10 mouse cellular contexts compared by ENCODE assay signal in the genomic region with DNA sequence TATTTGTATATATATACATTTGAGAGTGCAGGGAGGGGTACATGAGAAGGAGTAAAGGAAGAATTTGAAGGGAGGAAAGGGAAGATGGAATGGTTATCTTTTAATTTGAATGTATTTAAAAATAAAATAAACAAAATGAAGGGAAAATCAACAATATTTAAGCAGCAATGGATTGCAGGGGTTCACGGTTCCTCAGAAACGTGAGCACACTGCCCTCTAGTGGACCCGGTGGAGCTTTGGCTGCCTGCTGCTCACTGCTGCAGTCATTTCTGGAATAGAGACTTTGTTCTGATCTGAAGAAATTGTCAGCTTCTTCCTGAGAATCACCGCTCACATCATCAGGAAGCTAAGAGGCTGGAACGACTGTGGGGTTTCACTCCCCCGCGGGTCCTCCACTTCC. TPM values are rescaled to one million over a fixed set of nuclear protein-coding genes. Genes with fewer than 3 reads are reported as not detected.
DNase-seq lines count a peak whose midpoint lies in the region; ATAC-seq and TF ChIP-seq lines count a peak whose summit lies in the region.
"Had no signal": no experiment of that assay in that cellular context is flagged by ENCODE, and none has a peak within 500 bp of the region (broad histone marks: within the 10 kb centered on the region; RNA-seq: fewer than 3 reads in every experiment).

No protein-coding gene starts in this region.

- POLR2A ChIA-PET in Patski (lab: Charles Lee) = no interaction called here

- no peaks in the 10 kb centered on the region for H3K79me2 ChIP-seq in C2C12 (ENCODE audit: control insufficient read depth, insufficient read depth)

- H3K4me1 ChIP-seq in intestine, postnatal 0 days (replicated peaks; ENCODE audit: control insufficient read depth, insufficient read depth, low read length) = 0 out of 2 replicates have a peak, but pooled peaks cover under 1% of the 10 kb centered on the region
- peaks cover 1% of the 10 kb centered on the region for H3K4me1 ChIP-seq in intestine, embryonic 16.5 days (ENCODE audit: control insufficient read depth, insufficient read depth, low read length)
- H3K4me1 ChIP-seq in embryonic fibroblast, embryonic 13.5 days (ENCODE audit: control insufficient read depth, insufficient read depth, low read length) = no peaks in the 10 kb centered on the region
- H3K4me1 ChIP-seq in heart, embryonic 12.5 days (replicated peaks) = no peaks in the 10 kb centered on the region
- H3K4me1 ChIP-seq: embryonic facial prominence, embryonic 13.5 days; liver, embryonic 15.5 days had no signal

- no peak for DNase-seq in Patski (ENCODE audit: low read depth, low spot score)
- peak; percentile 45 for DNase-seq in mesoderm, embryonic 11.5 days (ENCODE audit: low read depth, low spot score)

- CTCF ChIA-PET in Patski (lab: Charles Lee) = interaction anchor here (0.7 to 2.1 kb wide), 8 partner anchors 8 to 51 kb away, joined by 3 to 18 read pairs (median 4); no protein-coding TSS in a partner anchor

- no peak overlapping the region for H3K27ac ChIP-seq in intestine, postnatal 0 days (ENCODE audit: low read depth, low read length)
- no peak overlapping the region for H3K27ac ChIP-seq in intestine, embryonic 16.5 days (ENCODE audit: low read length)
- no peak overlapping the region for H3K27ac ChIP-seq in embryonic fibroblast, embryonic 13.5 days (ENCODE audit: insufficient read depth, low read length)
- H3K27ac ChIP-seq in heart, embryonic 12.5 days (ENCODE audit: poor library complexity, severe bottlenecking) = no peak overlapping the region
- H3K27ac ChIP-seq: embryonic facial prominence, embryonic 13.5 days; liver, embryonic 15.5 days had no signal

- no peaks in the 10 kb centered on the region for H3K9me3 ChIP-seq in intestine, postnatal 0 days (ENCODE audit: control insufficient read depth)
- no peaks in the 10 kb centered on the region for H3K9me3 ChIP-seq in intestine, embryonic 16.5 days (ENCODE audit: control insufficient read depth, low read length)
- H3K9me3 ChIP-seq in heart, embryonic 12.5 days (replicated peaks) = no peaks in the 10 kb centered on the region
- H3K9me3 ChIP-seq: embryonic facial prominence, embryonic 13.5 days; liver, embryonic 15.5 days had no signal

- in situ Hi-C loops in Patski (cut with MboI; ENCODE audit: low pct_unique_long_range_greater_than_20kb) = no loop called here

- no peak overlapping the region for H3ac ChIP-seq in C2C12 (ENCODE audit: control insufficient read depth, insufficient read length, low read depth)

- TF ChIP-seq CTCF in intestine, postnatal 0 days (IDR thresholded peaks at IDR 0.05; ENCODE audit: low read depth) = peak; percentile 70
- TF ChIP-seq CTCF in C2C12 (IDR thresholded peaks at IDR 0.05; ENCODE audit: control insufficient read depth, insufficient read depth, insufficient read length) = peak; percentile 58
- TF ChIP-seq CTCF in Patski (IDR thresholded peaks at IDR 0.05) = peak; percentile 78
- peak; percentile 83 for TF ChIP-seq CTCF in embryonic fibroblast, embryonic 13.5 days (IDR thresholded peaks at IDR 0.05; ENCODE audit: borderline replicate concordance, insufficient read depth, low read length)

- no peak for TF ChIP-seq POLR2A in embryonic fibroblast, embryonic 13.5 days (IDR thresholded peaks at IDR 0.05; ENCODE audit: low read depth, low read length)

- WGBS in intestine, postnatal 0 days = 28% methylated on average over 5 of the region's 7 CpGs
- 30% methylated on average over 6 of the region's 7 CpGs for WGBS in intestine, embryonic 16.5 days
- WGBS in heart, embryonic 12.5 days = 24% methylated on average over 7 of the region's 7 CpGs

- no peaks in the 10 kb centered on the region for H3K79me3 ChIP-seq in C2C12 (ENCODE audit: low read depth)

- H3K27me3 ChIP-seq in intestine, postnatal 0 days (replicated peaks; ENCODE audit: control insufficient read depth, insufficient read depth, low read length) = no peaks in the 10 kb centered on the region
- H3K27me3 ChIP-seq in intestine, embryonic 16.5 days (replicated peaks; ENCODE audit: control insufficient read depth, insufficient read depth, low read length) = no peaks in the 10 kb centered on the region
- H3K27me3 ChIP-seq in C2C12 (ENCODE audit: control insufficient read depth, insufficient read depth, insufficient read length) (no peaks in the 10 kb centered on the region), Patski (no peaks in the 10 kb centered on the region)
- no peaks in the 10 kb centered on the region for H3K27me3 ChIP-seq in heart, embryonic 12.5 days (replicated peaks)
- H3K27me3 ChIP-seq: embryonic facial prominence, embryonic 13.5 days; liver, embryonic 15.5 days had no signal

- H3K4me3 ChIP-seq in intestine, postnatal 0 days (ENCODE audit: low read depth, low read length) = no peak overlapping the region
- H3K4me3 ChIP-seq in intestine, embryonic 16.5 days (ENCODE audit: low read length) = no peak overlapping the region
- H3K4me3 ChIP-seq in C2C12 (ENCODE audit: insufficient read depth, poor library complexity, severe bottlenecking) = no peak overlapping the region
- H3K4me3 ChIP-seq in embryonic fibroblast, embryonic 13.5 days (ENCODE audit: insufficient read depth, low read length) = no peak overlapping the region
- H3K4me3 ChIP-seq in heart, embryonic 12.5 days = no peak overlapping the region
- H3K4me3 ChIP-seq: embryonic facial prominence, embryonic 13.5 days; liver, embryonic 15.5 days had no signal

- H3K4me2 ChIP-seq in intestine, postnatal 0 days (replicated peaks; ENCODE audit: low read depth) = no peak overlapping the region
- H3K4me2 ChIP-seq in intestine, embryonic 16.5 days (ENCODE audit: low read depth, low read length) = no peak overlapping the region
- H3K4me2 ChIP-seq in heart, embryonic 12.5 days = no peak overlapping the region
- H3K4me2 ChIP-seq: embryonic facial prominence, embryonic 13.5 days; liver, embryonic 15.5 days had no signal

- no peaks in the 10 kb centered on the region for H3K36me3 ChIP-seq in intestine, postnatal 0 days (ENCODE audit: control insufficient read depth, insufficient read depth)
- no peaks in the 10 kb centered on the region for H3K36me3 ChIP-seq in intestine, embryonic 16.5 days (ENCODE audit: control insufficient read depth, insufficient read depth, low read length)
- H3K36me3 ChIP-seq in C2C12 (ENCODE audit: control insufficient read depth, insufficient read depth) = no peaks in the 10 kb centered on the region
- H3K36me3 ChIP-seq in heart, embryonic 12.5 days = no peaks in the 10 kb centered on the region
- H3K36me3 ChIP-seq: embryonic facial prominence, embryonic 13.5 days; liver, embryonic 15.5 days had no signal

- ATAC-seq in intestine, postnatal 0 days = no peak
- no peak for ATAC-seq in intestine, embryonic 16.5 days
- ATAC-seq in Patski = no peak
- ATAC-seq in inflammation-experienced regulatory T-cells, adult 6 months = no peak
- no peak for ATAC-seq in heart, embryonic 12.5 days (ENCODE audit: insufficient number of reproducible peaks, low FRiP score)

- H3K9ac ChIP-seq in intestine, postnatal 0 days (ENCODE audit: low read depth, low read length) = no peak overlapping the region
- no peak overlapping the region for H3K9ac ChIP-seq in intestine, embryonic 16.5 days (ENCODE audit: low read depth, low read length)
- no peak overlapping the region for H3K9ac ChIP-seq in heart, embryonic 12.5 days
- H3K9ac ChIP-seq: embryonic facial prominence, embryonic 13.5 days; liver, embryonic 15.5 days had no signal

TF ChIP-seq in C2C12, 6 proteins besides CTCF, POLR2A, EP300 and RAD21:
- TF ChIP-seq MYOG (IDR thresholded peaks at IDR 0.05; ENCODE audit: control insufficient read depth, extremely low read depth, insufficient read length) (no peak), MAX (IDR thresholded peaks at IDR 0.05) (no peak)

RNA-seq across cellular contexts. Expression of gene Klhl31, which starts 28.5 kb away (rescaled TPM):
- 0.03 TPM in 1 of 2 replicates, not detected in the other for polyA plus RNA-seq in intestine, postnatal 0 days (2015; fragmentation: Nextera tagmentation; extraction: Ambion mirVana)
- polyA plus RNA-seq in intestine, embryonic 16.5 days (2015; fragmentation: Nextera tagmentation; extraction: Ambion mirVana) = 0.10 and 0.17 TPM in 2 replicates
- 0.43 TPM for polyA plus RNA-seq in C2C12 (2012; fragmentation: generic; extraction: Trizol)
- polyA plus RNA-seq in Patski (2021) = 0.10 TPM
- not detected in 2 replicates for polyA plus RNA-seq in embryonic fibroblast, embryonic 13.5 days (2011; ENCODE audit: insufficient read length, low read depth, missing spikeins)
- under 1 TPM in 1 of 3 experiments, not detected in 2; 0.16 TPM for polyA plus RNA-seq in inflammation-experienced regulatory T-cells, adult 6 months (2017; shearing (Covaris generic))
- polyA plus RNA-seq in heart, embryonic 12.5 days (2016; fragmentation: Nextera tagmentation; extraction: Ambion mirVana) = 59.4 and 62.3 TPM in 2 replicates

Comparison
In these comparisons a context has a peak if more than half of its experiments do, and no peak if none do; other contexts are left out.
1. RNA of gene Klhl31, which starts 28.5 kb away (polyA plus RNA-seq): 59.4 to 62.3 TPM in heart, embryonic 12.5 days; 0.43 TPM in C2C12 (single experiment), 0.10 TPM in Patski (single experiment), 0.10 to 0.17 TPM in intestine, embryonic 16.5 days, 0.16 TPM in inflammation-experienced regulatory T-cells, adult 6 months, not detected in embryonic fibroblast, embryonic 13.5 days and 0.03 TPM in intestine, postnatal 0 days; every median in the first group is over 10 times any median in the second.
2. Peak in every context shown above with its lines, with median percentiles within 50 percentile points of each other: CTCF ChIP-seq.